Mouse (Mus musculus) cerebellum, postnatal 36 days (tissue): ENCODE data around the gene Hpse.

Source experiments
- DNase-seq, 2 experiments: peaks; one replicate each; pipeline ENCODE4 v3.0.0; 2021 to 2022; ENCODE audit warnings: mixed read lengths in 2 of 2

The Hpse gene

DNA sequence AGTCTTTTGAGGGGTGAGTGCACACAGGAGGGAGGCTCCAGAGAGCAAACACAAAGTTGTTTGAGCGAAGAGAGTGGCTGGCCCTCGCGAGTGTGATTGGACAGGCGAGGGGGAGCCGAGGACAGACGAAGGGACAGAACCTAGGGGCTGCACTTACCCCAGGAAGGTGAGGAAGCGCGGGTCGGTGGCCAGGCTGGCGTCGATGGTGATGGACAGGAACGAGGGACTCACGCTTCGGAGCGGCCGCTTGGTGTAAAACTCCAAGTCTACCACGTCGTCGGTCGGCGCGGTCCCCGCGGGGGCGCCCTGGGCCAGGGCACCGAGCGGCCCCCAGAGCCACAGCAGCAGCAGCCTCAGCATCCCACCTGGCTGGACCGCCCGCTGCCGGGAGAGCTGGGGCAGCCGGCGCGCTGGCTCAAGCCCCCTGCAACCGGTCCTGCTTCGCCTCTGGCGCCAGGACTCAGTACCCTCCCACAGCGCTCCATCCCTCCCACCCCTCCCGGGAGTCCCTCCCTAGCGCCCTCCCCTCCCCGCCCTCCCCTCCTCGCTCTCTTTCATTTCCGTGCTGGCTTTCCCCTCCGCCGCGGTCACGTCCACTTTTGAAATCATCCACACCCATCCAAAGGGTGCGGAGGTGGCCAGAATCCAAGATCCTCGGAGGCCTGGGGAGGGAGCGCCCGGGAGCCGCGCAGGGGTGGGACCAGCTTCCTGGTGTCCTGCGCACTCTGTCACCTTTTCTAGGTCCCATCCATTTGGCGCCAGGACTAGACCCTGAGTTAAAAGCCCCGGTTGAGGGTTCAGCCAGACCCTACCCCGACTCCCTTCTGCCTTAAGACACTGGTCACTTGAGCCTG is at the start of gene Hpse:
Gene Hpse, minus strand, starts transcription at position 482 of the 854 bp plus-strand sequence.
- peak; percentile 8 to 18 for DNase-seq

DNA sequence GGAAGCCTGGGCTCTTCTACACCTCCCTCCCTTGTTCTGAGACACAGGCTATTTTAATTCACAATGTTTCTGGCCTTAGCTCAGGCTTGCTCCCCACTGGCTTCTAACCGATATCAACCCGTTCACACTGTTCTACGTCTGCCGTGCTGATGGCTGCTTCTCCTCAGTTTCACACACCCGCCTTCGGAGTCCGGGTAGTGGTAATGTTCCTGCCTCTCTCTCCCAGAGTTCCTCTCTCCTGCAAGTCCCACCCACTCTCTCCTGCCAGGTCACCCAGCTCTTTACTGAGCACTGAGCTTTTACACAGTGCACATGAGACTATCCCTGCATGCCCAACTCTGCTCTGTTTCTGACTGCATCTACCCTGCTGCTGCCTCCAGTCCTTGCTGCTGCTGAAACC is 46.5 kb upstream of the Hpse start:
- DNase-seq, result no peak

DNA sequence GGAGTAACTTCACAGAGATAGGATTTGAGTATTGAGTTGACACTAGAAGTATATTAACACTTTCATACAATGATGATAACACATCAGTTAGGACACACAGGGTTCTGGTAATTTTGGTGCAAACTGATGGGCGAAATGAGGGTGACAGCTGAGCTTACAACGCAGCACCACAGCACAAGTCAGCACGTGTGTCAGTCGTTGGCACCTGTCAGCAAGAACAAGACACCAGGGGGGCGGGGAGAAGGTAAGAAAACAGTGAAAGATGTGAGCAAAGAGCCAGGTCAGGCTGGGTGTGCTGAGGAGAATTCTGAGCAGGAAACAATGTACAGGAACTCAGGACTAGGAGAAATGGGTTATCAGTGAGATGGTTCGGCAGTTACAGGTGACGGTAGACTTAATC is 42.2 kb upstream of the Hpse start:
- DNase-seq, result no peak

DNA sequence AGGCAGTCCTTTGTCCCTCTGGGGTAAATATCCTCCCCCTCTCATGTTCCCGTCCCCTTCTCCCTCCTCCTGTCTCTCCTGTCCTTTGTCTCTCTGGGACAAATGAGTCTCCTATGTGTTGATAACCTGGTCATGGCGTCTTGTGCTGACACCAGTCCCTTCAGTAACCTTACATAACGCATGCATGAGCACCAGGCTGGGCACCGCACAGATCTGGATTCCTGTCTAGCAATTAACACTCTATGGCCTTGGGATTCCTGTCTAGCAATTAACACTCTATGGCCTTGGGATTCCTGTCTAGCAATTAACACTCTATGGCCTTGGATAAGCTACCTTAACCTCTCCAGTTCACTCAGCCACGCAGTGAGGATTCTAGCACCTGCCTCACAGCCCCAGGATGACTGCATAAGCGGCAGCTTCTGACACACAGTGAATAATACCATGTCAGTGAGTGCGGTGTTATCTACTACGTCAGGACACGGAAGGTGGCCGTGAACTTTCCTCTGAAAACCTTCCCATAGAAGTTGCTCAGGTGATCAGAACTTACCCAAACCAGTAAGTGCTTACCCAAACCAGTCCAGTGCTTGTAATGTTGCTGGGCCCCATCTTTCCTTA is 40.6 kb upstream of the Hpse start:
- DNase-seq, result no peak

DNA sequence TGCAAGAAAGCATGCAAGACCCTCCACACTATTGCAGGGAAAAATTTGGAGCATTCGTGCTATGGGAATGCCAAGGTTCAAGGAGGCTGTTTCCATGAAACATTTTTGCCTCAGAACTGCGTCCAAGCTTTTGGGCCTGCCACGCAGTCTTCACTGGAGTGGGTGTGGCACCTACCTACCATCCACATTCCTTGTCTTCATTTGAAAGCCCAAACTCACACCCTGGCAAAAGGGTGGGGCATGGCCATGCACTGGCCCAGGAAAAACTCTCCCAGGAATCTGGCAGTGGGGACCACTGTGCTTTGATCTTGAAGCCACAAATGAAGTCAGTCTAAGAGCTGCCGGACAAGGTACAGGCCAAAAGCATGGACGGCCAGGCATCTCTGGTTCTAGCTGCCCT is 38.6 kb upstream of the Hpse start:
- DNase-seq, result no peak

DNA sequence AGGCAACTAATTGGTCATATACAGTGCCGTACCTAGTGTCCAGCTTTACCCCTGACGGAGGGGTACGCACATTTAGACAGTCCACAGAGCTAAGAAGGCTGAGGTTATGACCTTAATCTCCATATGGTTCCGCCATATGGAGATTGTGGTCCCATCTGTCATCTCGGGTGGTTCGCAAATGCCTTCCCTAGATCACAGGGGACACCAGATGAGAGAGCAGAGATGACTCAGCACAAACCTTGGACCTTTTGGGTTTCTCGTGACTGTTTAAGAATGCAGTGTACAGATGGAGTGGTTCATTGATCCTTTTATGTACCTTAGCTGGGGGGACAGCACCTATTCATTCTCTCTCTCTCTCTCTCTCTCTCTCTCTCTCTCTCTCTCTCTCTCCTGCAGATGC is 33.9 kb upstream of the Hpse start:
- peak; percentile 43 to 63 for DNase-seq

DNA sequence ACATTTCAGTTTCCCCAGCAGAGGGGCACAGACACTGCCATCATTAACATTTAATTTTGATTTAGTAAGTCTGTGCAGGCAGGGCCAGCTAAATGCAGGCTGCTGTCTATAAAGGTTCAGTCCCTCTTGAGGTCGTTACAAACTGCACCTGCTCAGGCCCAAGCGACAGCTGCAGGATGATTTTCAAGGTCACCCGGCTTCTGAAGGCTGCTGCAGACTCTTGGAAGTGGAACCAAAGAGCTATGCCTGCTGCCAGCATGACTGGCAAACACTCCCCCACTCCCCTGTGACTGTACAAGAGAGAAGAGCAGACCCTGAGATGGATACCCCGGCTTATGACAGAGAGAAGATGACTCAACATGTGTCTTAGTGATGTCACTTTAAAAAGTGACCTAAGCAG is 32.1 kb upstream of the Hpse start:
- DNase-seq, result no peak

DNA sequence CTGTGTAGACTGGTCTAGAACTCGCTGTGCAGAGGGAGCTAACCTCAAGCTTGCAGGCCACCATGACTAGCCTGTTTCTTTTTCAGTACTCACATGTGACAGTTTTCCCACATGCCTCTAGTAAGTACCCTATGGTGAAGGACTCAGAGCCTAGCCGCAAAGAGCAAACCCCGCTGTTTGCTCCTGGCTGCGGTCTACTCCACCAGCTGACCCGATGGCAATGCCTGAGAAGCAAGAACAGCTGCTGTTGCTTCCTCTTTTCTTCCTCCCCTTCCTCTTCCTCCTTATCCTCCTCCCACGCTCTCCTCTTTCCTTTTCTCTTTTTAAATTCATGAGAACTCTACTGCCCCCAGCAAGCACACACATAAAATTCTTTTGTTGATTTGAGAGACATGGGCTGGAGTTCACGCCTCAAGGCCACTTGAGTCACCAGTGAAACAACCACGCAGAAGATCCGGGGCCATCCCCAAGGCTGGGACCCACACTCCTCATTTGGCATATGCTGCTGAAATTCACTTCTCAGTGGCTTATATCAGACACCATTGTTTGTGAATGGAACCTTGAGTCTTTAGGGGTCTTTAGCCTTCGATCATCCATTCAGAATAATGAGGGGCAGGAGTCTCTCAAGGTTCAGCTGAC is 31.2 kb upstream of the Hpse start:
- DNase-seq, result no peak

DNA sequence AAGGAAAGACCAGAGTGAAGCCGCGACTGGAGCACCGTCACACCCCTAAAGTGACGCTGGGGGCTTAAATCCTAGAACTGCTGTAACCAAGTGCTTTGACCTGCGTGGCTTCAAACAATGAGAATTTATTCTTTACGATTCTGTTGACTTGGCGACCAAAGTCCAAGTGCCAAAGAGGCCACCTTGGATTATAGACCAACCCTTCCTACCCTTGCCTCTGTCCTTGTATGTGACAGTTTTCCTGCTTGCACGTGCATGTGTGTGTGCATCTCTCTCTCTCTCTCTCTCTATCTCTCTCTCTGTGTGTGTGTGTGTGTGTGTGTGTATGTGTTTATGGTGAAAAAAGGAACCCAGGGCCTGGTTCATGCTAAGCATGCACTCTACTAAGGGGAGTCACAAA is 19.3 kb upstream of the Hpse start:
- DNase-seq, result no peak

DNA sequence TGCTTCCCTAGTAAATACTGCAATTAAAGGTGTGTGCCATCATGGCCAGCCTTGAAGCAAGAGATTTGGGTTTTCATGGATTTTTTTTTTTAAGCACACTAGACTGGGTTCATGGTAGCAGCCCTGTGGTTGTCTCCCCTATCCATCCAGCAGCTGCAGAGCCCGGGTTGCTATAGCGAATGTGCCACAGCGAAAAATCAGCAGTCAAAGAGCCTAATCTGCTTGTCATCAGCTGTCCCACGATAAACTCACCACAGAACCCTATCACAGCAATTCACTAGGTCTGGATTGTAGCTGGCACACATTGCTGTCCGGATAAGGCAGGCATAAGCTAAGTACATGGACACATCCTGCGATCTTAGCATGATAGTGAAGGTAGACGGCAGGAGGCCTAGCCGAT is 17.4 kb upstream of the Hpse start:
- DNase-seq, result no peak

DNA sequence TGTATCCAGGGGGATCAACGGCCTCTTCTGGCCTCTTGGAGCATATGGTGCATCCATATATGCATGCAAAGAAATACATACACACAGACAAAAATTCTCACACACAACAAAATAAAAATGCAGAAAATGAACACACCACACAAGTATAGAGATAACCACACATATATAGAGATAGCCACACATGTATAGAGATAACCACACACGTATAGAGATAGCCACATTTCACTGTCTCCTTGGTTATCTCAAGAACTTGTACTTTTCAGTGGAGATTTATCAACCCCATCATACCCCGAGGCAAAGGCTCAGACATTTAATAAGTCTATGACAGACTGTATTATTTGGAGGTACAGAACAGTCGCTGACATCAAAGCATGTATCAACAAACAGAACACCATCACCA is 15.0 kb upstream of the Hpse start:
- no peak for DNase-seq

DNA sequence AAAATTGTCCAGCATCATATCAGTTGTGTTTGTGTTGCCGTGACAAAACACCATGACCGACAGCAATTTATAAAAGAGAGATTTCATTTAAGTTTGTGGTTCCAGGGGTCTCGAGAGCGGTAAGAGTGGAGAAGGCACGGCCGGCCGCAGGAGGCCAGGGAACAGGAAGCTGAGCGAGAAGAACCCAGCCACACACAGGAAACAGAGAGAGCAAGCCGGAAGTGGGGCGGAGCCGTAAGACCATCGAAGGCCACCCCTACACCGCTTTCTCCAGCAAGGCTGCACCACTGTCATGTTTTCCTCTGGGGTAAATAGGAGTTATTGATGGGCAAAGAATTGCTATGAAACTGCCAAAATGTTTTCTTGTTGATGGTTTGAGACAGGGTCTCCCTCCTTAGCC is 9.2 kb upstream of the Hpse start:
- no peak for DNase-seq

DNA sequence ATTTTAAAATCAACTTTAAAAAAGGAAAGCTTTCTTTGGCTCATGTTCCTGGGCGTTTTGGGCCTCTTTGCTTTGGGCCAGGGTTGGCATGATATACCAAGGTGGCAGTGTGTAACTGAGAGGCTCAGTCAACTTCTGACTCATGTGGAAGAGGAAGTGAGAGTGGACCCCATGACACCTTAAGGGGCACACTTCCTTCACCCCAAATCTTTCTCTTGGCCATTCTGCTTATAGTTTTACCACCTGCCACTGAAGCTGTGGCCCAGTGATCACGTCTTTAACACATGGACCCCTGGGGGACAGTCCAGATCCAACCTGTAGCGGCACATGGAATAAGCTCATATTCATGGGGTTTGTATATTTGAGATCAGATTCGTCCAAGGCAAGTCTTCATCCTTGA is 6.5 kb upstream of the Hpse start:
- DNase-seq, result no peak

DNA sequence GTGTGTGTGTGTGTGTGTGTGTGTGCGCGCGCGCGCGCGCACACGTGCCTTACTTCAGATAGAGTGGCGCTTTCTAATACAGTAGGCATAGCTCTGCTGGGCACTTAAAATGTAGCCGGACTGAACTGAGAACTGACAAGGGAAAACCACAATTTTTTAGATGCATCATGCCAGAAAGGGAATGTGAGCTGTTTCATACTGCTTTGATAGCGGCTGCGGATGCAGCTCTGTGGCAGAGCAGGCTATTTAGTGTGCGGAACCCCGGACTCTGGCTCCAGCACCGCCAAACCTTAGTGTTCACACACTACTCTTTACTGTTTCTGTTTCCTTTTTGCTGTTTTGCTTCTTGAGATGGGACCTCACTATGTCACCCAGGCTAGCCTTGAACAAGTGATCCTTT is 2.8 kb downstream of the Hpse start:
- DNase-seq, result no peak

DNA sequence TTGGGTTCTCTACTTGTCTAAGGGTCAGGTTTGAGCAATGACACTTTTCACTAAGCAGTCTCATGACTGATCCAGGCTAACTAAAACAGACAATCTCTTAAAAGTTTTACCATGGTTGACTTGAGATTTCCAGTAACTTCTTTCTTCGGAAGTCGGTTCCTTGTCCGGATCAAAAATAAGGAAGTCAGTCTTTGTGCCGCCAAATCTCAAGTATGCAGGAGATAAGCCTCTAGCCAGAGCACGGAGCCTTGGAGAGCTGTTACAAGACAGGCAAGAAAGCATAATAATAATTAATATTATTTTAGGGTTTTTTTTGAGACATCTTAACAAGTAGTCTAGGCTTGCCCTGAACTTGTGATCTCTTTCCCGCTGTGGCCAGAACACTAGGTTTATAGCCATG is 8.3 kb downstream of the Hpse start:
- DNase-seq, result no peak

DNA sequence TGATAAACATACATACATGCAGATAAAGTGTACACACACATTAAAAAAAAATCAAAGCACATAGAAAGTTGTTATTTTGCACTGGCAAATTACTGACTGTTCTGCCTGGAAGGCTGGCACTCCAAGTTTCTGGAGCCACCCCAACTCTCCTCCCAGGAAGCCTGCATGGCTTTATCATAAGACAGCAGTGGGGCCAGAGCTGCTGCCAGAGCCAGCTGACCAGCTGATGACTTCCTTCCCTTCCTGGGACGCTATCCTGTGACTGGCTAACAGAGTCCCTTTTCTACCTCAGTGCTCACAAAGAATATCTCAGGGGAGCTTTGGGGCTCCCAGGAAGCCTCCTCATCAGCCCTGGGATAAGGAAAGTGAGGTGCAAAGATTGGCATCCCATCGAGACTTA is 9.5 kb downstream of the Hpse start:
- no peak for DNase-seq

DNA sequence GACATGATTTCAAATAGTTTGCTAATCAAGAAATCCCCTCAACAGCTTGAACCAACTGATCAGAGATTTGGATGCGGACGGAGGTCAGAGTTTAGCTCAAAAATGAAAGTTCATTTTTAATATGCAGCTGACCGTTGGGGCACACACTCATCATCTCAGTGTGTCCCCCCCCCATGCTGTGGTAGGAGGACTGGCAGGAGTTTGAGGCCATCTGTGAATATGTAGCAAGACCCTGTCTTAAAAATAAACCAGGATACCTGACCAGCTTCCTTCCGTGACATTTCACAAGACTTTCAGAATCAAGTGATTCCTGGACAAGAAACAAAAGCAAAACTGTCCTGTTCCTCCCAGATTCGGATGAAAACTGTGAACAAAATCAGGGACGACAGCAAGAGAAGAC is 10.5 kb downstream of the Hpse start:
- DNase-seq, result no peak

DNA sequence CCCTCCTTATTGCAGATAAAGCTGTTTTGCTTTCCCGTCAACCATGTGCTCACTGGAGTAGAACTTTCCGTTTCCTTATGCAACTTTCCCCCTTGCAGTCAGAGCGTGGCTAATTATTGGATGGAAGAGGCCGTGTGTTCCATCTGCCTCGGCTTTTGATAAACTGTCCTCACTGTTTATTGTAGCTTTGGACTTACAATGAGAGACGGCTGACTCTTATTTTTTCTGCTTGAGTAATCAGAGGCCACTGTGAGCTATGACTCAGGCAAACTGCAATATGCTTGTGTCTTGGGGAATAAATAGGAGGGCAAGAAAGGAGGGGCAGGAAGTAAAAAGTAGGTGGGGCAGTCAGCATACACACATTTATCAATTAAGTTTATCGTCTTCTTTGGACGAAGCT is 12.8 kb downstream of the Hpse start:
- no peak for DNase-seq

DNA sequence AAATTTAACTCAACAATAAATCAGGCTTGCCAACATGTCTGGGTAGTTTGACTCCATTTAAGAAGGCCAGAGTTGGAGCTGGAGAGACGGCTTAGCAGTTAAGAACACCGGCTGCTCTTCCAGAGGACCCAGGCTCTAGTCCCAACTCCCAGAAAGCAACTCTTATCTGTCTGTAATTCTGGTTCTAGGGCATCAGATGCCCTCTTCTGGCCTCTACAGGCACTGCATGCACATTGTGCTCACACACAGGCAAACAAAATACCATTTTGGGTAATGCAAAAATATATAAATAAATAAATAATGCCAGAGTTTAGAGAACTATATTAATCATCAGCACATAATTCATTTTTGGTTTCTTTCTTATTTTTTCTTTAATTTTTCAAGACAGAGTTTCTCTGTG is 15.2 kb downstream of the Hpse start:
- no peak for DNase-seq

DNA sequence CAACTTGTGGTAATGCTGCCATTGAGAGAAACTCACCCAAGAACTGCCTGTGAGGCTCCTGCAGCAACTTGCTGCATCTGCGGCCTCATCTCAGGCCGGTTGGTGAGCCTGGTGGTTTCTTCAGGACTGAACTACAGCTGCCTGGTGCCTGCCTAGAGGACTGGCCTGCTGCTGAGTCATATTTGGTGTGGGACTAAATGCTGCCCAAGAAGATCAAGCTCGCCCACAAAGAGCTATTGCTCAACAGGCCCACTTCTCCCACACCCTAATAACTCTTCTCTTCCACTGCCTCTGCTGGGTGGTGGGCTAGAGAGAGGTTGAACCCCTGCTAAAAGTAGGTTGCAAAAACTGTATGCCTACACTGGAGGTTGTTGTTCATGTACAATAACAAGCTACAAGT is 17.2 kb downstream of the Hpse start:
- no peak for DNase-seq

DNA sequence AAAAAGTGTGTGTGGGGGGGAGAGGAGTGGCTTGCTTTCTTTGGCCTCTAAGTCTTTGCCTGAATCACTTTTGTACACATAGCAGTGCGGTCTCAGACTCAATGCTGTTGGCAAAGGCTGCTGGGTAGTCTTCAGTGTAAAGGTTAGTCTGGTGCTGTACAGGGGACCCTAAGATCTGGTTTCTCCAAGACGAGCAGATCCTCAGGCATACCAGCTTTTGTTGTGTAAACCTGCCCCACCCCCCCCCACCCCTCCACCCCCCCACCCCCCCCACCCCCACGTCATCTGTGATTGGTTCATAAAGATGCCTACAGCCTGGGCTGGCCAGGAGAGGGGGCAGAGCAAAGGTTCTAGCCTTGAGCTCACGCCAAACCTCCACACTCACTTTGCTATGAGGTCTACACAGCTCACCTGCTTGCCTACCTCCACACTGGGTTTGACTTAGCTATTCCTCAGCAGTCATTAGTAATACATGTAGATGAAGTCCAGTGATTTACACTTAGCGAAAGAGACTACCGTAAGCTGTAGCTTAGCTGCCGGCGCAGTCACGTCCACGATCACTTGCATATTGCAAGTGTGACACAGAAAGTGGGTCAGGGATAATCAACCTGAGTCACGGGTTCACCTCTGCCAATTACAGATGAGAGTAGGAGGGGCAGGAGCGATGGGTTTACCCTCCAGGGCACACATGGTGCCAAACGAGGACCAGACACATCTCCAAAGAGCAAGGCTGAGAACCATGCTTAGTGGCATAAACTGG is 18.5 kb downstream of the Hpse start:
- no peak for DNase-seq

DNA sequence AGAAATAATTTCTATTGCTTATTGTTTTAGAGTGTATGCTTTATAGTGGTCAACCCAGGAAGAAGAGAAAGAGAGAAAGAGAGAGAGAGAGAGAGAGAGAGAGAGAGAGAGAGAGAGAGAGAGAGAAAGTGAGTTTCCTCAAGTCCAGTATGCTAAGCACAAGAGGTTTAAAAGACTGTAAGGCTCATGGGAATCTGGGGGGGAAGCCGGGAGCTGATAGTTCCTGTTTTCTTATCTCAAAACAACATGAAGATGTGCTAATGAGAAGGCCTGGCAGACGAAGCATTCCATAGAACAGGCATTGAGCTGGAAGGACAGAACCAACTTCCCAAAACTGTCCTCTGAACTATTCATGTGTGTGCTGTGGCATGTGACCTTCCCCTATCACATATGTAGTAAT is 21.6 kb downstream of the Hpse start:
- DNase-seq, result no peak

DNA sequence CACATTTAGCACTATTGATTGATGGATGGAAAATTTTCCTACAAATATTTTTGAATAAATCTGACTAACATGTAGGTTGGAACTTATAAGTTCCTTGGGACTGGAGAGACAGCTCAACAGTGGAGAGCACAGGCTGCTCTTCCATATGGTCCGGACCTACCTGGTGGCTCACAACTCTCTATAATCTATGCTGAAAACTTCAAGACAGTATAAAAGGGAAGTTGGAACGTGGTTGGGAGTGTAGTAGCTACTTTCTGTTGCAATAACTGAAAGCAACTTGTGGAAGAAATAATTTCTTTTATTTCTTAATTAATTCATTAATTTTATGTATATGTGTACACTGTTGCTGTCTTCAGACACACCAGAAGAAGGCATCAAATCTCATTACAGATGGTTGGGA is 22.1 kb downstream of the Hpse start:
- no peak for DNase-seq

DNA sequence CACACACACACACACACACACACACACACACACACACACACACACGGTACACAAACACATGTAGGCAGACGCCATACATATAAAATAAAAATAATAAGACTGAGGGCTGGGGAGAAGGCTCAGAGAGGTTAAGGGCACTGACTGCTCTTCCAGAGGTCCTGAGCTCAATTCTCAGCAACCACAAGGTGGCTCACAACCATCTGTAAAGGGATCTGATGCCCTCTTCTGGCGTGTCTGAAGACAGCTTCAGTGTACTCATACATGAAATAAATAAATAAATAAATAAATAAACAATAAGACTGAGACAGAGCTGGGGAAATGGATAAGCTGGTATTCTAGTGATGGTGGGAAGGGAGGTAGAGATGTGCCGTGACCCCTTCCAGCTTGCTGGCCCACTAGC is 33.9 kb downstream of the Hpse start:
- DNase-seq, result no peak
